In genomic region chr19:51660186-51660585, GRCm38 (mm10) we compare ENCODE assay signal across 16 mouse cellular contexts.
"Had no signal": no experiment of that assay in that cellular context is flagged by ENCODE, and none has a peak within 500 bp of the region (broad histone marks: within the 10 kb centered on the region; RNA-seq: fewer than 3 reads in every experiment).

No protein-coding gene starts in this region.

- DNase-seq: left cerebral cortex, postnatal 4 days; lung, embryonic 14.5 days; lung, postnatal 10 days; lung, postnatal 4 days; retina, postnatal 1 day; right cerebral cortex, postnatal 4 days; spleen, adult 18-20 months; thymus, adult 18-20 months; thymus, postnatal 14 days had no signal

- H3K9me3 ChIP-seq: liver, embryonic 15.5 days; midbrain, embryonic 10.5 days; midbrain, embryonic 15.5 days; neural tube, embryonic 12.5 days had no signal

- ATAC-seq: hindbrain, embryonic 16.5 days; inflammation-experienced regulatory T-cells, adult 6 months; midbrain, embryonic 15.5 days had no signal

- H3K27ac ChIP-seq: liver, embryonic 15.5 days; midbrain, embryonic 10.5 days; midbrain, embryonic 15.5 days; neural tube, embryonic 12.5 days had no signal

- H3K4me1 ChIP-seq: liver, embryonic 15.5 days; midbrain, embryonic 10.5 days; midbrain, embryonic 15.5 days; neural tube, embryonic 12.5 days had no signal

- H3K4me2 ChIP-seq: liver, embryonic 11.5 days; liver, embryonic 15.5 days; lung, embryonic 14.5 days; midbrain, embryonic 15.5 days; neural tube, embryonic 12.5 days had no signal

- H3K27me3 ChIP-seq: liver, embryonic 15.5 days; midbrain, embryonic 15.5 days; neural tube, embryonic 12.5 days had no signal

- H3K4me3 ChIP-seq: liver, embryonic 15.5 days; midbrain, embryonic 10.5 days; midbrain, embryonic 15.5 days; neural tube, embryonic 12.5 days had no signal

- H3K36me3 ChIP-seq: liver, embryonic 15.5 days; midbrain, embryonic 10.5 days; midbrain, embryonic 15.5 days; neural tube, embryonic 12.5 days had no signal

- H3K9ac ChIP-seq: liver, embryonic 15.5 days; lung, embryonic 14.5 days; midbrain, embryonic 15.5 days; neural tube, embryonic 12.5 days had no signal
